Mouse (Mus musculus): ENCODE measurements at regions not wholly inside any gene's neighbourhood (a gene's known extent, or its start where the extent isn't known, plus 50 kb on each side); places are given as distances from the start of the nearest gene placed in this dataset.

DNA sequence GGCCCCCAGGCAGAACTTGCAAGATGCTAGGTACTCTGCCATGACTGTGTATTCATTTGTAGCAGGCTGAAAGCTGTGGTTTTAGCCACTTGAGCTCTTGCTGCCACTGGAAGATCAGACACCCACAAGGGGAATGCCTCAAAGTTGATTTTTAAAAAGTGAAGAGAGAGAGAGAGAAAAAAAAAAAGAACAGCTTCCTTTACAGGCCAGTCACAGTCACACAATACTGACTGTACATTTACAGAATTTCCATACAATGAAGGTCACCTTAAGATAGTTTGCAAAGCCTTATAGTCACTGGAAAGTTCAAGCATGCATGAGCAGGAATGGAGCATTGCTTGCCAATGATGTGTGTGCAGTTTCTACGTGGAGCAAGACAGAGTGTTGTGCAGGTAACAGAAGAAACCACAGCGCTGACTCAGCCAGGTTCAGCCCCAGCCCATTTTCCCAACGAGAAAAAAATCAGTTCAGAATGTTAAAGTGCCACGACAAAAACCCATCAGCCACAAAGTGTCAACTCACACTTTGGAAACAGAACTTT is 109.3 kb upstream of the Ado start:
- ATAC-seq = peak; percentile 53

DNA sequence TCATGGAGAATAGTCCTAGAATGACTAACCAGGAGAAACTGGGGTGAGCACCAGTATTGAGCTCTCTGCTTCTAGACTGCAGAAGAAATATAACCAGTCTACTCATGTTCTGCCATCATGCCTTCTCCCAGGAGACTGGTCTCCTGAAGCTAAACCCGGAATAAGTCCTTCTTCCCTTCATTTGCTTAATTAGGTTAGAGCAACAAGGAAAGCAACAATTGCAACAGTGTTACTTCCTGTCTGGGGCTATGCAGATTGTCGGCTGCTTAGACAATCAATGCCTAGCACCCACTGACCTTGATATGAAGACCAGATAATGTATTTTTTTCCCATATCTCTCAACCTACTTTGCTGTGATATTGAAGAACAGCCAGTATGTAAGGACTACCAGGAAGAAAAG is 108.5 kb upstream of the Ado start:
- ATAC-seq = peak; percentile 56

DNA sequence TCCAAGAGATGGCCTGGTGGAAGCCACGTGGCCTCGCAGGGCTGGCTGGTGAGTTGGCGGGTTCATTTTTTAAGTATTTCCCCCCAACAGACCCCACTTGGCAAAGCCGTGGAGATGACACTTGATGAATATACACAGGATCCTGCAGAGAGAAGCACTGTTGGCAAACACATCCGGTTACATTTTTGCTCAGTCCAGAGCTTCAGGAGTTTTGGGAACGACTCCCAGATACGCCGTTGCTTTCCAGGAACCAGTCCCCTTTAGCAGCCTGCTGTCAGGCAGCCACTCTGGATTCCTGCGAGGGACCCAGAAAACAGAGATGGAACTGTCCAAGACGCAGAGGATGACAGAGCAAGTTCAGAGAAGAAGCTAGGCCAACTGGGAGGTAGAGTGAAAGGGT is 105.8 kb upstream of the Ado start:
- no peak for ATAC-seq

DNA sequence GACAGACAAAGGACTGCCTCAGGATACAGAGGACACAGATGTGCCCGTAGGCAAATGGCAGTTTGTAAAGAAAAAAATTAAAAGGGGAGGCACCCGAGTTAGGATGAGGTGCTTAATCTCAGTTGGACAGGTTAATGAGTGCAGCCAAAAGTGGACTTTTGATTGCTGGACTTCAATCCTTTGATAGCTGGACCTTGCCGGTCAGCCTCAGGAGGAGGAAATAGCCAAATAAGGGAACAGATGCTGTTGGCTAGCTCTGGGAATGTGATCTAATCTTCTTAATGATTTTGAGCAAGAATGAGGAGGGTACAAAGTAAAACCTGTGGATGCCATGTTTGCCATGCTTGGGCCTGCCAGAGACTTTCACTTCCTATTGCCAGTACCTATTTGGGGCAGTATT is 103.5 kb upstream of the Ado start:
- ATAC-seq = no peak

DNA sequence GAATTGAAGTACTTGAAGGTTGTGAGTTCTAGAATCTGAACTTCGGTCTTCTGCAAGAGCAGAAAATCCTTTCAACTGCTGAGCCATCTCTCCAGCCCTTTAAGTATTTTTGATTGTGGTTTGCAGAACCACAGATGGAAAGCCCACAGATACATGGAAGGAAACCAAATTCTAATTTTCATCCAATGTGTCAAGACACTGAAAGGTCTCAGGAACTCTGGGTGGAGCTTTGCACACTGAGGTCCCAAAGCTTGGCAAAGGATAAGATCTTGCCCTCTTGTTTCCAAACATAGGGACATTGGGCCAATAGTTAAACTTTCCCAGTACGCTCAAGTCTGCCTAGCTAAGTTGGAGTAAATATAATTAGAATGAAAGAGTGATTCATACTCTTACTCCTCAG is 102.6 kb upstream of the Ado start:
- no peak for ATAC-seq

DNA sequence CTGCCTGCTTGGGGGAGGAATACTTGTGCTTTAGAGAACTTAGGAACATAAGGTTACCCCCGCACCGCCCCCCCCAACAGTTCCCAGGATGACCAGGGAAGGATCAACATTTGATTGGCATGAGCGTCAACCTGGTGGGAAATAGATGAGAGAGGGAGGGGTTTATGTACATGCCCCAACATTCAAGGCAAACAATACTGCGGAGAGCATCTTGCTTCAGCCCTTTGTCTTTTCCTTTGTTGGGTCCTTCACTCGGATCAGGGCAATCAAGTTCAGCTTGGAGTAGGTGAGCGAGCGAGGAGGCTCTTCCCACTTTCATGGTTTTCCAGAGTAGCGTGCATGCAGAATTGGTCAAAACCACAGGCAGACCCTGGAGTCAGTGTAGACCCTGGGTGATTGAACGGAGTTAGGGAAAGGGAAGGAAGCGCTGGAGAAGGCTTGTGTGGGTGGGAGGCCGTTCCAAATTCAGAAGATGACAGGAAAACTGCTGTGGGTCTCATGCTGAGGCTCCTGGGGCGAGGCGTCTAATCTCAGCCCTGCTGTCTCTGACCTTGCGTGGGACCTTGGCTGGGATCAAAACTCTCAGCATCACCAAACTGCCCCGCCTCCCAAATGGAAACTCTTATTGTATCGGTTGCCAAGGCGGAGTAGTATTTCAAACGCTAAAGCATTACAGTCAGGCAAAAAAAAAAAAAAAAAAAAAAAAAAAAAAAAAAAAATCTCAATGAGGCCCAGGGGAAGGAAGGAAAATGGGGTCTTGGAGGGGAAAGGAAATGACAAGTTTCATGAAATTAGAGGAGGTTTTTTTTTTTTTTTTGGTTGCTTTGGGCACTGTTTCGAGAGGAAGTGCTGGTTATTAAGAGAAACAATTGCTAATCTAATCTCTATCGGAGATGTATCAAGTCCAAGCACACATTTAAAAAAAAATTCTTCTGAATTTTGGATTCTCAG is 99.3 kb upstream of the Ado start:
- peak; percentile 38 for ATAC-seq

DNA sequence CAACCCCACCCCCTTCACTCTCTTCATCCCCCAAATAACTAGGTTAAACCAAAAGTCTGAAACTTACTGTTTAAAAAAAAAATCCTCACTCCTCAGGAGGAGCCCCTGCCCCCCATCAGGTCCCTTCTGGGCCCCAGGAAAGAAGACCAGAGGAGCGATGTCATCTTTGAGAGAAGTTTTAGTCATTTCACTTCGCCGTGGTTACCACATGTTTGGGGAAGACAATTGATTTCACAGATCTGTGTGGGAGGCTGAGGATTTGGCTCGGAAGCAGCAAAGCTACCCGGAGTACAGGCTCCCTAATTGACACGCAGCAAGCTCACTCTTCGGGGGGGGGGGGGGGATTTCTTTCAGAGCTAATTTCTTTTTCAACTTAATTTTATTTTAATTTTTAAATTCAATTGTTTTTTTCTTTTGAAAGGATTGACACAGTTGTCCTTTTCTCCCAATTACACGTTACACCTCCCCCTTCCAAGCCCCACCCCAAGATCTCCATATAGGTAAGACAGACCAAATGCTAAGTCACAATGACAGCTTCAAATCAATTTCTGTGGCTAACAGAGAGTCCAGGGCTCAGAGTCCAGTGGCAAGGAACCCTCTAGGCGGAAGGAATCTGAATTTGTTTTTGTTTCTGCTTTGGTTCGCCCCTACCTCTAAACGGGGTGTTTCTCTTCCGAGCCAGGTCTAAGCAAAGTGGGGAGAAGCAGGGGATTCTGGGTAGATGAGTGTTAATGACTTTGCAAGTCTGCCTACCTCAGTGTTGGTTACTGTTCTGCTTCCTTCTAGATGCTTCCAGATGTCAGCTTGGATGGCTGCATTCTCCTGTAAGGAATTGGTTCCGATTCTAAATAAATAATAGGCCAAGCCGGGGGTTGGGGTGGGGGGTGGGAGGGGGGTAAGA is 98.2 kb upstream of the Ado start:
- ATAC-seq = peak; percentile 54

DNA sequence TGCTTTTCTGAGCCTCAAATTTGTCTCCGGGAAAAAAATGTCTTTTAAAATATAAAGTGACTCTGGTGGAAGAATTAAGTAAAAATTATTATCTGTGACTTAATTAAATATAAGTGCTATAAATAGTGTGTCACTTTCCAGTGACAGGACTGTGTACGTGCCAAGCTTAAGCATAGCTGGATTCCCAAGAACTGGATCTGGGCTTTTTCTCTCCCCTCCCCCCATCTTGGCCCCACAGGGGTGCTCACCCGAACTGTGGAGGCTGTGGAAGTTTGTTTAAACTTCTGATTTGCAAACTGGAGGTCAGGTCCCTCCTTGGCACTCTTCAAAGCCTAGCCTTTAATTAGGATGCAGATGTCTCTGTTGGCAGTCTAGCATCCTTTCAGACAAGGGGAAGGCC is 97.1 kb upstream of the Ado start:
- no peak for ATAC-seq

DNA sequence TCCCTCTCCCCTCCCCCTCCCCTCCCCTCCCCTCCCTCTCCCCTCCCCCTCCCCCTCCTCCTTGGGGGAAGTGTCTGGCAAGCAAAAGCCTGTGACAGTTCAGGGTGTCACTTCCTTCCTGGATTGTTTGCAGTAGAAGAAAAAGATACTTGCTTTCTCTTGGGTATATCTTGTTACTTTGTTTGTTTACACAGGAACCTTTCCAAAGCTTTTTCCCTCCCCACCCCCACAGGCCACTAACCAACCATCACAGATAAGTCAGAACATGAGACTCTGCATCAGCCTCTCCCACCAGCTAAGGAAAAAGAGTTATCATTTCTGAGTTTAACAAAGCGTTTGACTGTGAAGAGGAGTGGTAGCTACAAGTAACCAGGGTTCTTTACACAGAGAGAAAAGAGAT is 95.5 kb upstream of the Ado start:
- ATAC-seq = peak; percentile 47

DNA sequence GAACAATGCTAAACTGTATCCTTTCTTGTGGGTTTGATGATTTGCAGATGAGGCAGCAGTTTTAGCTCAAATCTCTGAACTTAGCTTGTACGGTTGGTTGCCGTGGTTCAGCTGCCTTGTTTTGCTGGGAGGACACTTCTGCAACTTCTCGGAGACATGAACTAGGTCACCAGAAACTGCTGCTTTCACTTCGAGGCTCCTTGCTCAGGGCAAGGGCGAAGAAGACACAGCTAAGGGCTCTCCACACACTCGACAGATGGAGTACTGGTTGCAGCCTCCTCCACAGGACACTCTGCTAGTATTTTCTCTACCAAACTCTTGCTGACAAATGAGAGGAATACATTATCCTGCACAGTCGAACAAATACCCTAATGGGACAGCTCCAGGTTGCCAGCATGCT is 94.9 kb upstream of the Ado start:
- peak; percentile 43 for ATAC-seq

DNA sequence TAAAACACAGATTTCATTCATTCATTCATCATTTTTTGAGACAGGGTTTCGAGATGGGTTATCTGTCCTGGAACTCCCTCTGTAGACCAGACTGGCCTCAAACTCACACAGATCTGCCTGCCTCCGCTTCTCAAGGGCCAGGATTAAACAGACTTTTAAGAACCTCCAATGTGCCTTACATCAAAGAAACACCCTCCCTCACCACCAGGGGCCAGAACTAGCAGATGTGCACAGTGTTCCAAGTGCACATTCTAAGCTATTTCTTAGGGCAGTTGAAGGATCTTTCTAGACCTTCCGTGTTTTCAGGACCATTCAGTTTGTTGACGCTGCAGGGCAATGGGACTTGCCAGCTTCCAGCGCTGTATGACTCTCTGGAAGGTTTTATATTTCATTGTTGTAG is 88.6 kb upstream of the Ado start:
- ATAC-seq = peak; percentile 42

DNA sequence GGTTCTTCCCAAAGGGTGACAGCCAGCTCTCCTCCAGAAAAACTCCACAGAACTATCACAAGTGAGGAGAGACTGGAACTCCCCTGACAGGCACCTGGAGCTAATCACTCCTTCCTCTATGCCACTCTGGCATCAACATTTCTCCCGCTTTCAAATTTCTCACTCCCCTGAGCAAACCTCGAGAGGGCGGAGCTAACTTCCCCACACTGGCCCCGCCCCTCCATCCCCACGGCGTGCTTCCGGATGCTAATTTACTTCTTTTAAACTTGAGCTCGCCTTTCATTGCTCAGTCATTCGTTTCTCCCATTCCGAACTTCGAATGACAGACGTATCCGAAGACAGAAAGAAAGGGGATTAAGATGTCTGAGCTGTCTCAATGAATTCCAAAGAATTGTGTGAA is 87.8 kb upstream of the Ado start:
- peak; percentile 94 for ATAC-seq

DNA sequence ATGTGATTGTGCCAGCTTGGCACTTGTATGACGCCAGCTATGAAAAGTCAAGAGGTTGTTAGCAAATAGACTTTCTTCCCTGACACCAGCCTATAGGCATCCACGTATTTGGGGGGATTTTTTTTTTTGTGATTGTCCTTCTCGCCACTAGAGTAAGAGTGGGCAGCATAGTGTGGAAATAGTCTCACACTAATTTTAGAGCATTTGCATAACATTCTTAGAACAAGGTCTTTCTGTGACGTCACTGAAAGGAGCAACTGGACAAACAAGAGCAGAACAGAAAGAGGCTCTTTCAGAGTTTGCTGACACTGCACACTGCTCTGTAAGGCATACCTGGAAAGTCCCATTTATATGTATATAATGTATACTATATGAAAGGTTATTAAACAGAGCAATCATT is 86.0 kb upstream of the Ado start:
- no peak for ATAC-seq

DNA sequence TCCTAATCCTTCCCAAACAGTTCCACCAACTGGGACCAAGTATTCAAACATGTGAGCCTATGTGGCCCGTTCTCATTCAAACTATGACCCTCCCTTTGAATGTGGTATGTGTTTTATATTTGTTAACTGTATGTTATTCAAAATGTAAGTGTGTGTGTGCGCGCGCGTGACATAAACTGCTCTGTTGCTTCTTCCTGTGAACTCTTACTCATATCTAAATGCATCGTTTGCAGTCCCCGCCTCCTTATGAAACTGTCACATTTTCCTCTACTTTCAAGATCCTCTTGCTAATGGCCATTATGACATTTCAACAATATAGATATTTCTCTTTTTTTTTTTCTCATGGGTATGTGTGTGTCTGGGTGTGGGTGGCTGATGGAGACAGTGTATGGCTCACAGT is 84.3 kb upstream of the Ado start:
- ATAC-seq = no peak

DNA sequence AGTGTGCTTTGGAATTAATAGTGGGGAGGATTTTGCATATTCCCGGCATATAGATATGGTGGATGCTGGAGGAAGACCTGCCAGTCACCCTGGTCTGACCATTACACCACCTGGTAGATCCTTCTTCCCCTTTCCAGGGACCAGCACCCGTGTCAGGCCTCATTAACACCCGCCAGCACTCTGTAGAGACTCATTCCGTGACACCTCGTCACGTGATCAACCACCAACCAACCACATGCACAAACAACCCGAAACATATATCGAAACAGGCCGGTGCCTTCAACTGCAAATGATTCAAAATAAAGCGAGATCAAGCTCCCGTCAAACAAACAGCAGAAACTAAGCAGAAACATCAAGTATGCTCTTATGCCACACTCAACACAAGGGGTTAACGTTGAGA is 74.6 kb upstream of the Ado start:
- ATAC-seq = no peak

DNA sequence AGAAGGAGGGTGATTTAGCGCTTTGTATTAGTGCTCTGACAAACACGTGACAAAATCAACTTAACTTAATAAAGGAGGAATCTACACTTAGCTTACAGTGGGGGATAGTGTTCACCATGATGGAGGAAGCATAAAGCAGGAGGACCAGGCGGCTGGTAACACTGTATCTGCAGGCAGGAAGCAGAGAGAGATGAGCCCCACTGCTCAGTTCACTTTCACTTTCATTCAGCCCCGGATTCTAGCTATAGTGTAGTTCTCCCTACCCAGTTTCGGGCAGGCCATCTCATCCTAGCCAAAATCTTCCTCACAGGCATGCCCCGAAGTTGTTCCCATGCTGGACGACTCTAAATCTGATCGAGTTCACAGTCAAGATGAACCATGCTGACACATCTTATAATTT is 71.3 kb upstream of the Ado start:
- ATAC-seq = peak; percentile 98

DNA sequence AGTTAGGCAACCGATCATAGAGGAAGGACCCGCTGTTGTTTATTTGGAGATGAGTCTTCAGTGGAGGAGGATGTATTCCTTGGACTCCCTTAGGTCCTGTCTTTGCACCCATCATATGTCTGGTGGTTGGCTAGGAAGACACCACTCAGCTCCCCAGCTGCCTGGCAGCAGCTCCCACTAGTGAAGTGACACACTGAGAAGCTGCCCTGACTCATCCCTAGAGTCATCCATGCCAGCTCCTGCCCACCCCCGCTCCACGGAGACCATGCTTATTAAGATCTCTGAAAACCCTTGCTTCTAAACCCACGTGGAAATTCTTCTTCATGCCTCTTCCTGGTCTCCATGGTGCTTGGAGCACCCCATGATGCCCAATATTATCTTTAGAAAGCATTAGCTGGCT is 69.4 kb upstream of the Ado start:
- no peak for ATAC-seq

DNA sequence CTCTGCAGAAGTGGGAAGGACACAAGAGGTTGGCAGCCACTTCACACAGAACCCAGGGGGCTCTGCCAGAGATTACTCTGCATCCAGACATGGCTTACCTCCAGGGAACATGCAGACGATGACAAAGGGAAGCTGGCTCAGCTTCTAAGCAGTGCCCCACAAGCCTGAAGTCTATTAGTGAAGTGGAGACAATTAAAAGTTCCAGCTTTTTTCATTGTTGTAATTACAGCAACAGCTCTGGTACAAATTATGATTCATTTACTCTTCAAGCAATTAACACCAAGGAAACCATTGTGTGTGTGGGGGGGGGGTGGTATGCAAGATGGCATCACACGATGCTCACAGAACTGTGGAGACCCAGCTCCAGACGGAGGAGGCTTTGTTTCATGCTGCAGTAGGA is 66.3 kb upstream of the Ado start:
- no peak for ATAC-seq

DNA sequence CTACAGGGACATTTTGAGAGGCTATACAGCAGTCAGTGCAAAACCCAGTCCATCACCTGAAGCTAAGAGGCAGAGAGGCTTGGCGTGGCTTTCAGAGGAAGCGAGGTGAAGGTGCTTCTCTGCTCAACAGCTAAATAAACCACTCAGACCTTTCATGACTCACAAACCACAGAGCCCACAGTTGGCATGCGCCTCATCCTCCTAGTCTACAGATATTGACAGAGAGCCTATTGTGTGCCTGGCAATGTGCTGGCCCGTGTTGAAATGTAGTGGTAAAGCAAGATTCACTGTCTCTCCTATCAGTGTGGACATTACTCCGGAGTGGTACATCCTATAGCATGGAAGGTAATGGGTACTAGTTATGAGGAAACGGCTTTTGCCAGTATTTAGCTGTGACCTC is 61.9 kb upstream of the Ado start:
- ATAC-seq = peak; percentile 89

DNA sequence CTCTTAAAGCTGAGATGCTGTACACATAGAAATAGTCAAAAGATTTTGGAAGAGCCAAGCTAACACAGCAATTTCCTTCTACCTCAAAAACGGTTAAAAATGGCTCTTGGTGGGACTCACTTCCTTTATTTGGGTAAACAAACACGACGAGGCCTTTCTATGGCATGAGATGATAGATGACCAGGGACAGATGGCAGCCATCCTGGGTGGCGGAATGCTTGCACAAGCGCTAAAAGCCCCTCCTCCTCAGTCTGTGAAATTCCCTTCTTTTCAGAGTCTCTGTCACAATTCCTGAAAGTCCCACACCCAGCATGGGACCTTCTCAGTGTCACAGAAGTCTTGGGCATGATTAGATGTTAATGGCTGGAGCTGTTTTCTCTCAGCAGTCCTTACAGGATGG is 59.3 kb upstream of the Ado start:
- no peak for ATAC-seq

DNA sequence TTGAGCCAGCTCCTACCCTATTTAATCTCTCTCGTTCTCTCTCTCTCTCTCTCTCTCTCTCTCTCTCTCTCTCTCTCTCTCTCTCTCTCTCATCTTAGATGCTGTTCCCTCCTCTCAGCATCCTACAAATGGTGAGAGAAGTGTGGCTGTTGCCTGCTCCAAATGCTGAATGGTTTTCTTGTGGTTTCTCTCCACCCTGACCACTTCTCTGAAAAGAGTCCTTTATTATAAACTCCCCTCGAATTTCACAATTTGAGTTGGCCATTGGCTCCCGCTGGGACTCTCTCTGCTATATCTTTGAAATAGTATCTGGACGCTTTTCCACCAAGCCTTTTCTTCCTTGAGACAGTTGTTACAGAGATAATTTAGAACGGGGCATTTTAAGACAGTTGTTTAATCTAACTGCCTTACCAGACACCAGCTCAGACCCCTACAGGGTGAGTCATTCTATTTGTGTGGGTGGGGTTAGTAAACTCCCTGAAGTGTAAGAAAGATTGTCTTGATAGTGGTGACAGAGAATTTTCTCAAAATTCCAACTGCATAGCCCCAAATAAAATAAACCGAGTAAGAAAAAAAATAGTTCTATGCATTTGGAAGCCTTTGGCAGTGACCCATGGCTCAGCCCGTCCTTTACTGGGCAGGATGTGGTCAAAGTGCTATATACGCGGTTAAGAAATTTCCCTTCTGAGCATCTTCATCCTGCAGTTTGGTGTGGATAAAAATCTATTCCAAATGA is 58.7 kb upstream of the Ado start:
- peak; percentile 61 for ATAC-seq

DNA sequence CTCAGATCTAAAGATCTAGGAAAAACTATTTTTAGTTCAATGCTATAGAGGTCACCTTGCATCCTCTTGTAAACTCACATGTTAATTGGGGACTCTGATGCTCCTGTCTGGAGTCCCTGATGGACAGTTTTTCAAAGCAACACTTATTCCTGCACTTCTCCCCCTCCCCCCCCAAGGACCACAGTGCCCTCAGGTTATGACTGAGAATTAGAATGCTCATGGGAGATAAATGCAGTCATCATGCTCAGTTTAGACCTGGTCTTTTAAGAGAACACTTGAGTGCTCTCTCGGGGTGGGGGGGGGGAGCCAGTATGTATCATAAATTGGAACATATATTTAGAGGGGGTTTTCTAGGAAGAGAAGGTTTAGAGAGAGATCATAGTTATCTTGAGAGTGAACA is 58.0 kb upstream of the Ado start:
- no peak for ATAC-seq

DNA sequence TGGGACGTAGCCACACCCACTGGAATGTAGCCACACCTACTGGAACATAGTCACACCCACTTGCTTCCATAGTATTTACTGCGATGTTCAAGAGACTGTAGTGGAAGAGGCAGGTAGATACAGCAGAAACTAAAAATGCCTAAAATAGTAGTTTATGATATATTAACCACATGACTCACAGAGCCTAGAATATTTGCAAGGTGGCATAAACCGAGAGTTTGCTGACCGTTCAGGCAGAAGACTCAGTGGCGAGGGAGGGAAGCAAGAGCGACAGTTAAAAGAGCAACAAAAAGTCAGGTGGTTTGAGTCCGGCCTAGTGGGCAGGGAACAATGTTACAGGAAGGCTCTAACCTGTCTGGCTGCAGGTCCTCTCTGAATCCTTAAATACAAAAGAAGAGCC is 50.6 kb upstream of the Ado start:
- ATAC-seq = no peak
